Mouse (Mus musculus): ENCODE measurements around the gene Nup54. TPM values are rescaled to one million over a fixed set of nuclear protein-coding genes. Genes with fewer than 3 reads are reported as not detected.

Nup54 gene
- 64.2 and 67.0 TPM in 2 replicates for polyA plus RNA-seq (2014; fragmentation: Nextera tagmentation; extraction: Ambion mirVana)

- DNase-seq (ENCODE audit: low spot score) (peak; percentile 94), ATAC-seq (ENCODE audit: insufficient read depth, low FRiP score, low TSS enrichment) (peak; percentile 99)
- Histone ChIP-seq H3K4me1 (ENCODE audit: control insufficient read depth, insufficient read depth, low read length) (no peaks in the 10 kb centered on the region; the same call in 1 of the 2 replicates), H3K27me3 (ENCODE audit: control insufficient read depth, insufficient read depth, low read length) (no peaks in the 10 kb centered on the region), H3K27ac (ENCODE audit: low read depth, low read length) (peak within 1 kb of the TSS; percentile 61; the same call in 1 of the 2 replicates), H3K4me2 (ENCODE audit: low read depth) (peak within 1 kb of the TSS; percentile 67), H3K4me3 (ENCODE audit: low read depth, low read length) (peak within 1 kb of the TSS; percentile 74), H3K9me3 (ENCODE audit: control insufficient read depth, low read length) (no peaks in the 10 kb centered on the region), H3K36me3 (ENCODE audit: control insufficient read depth, insufficient read depth, low read length) (no peaks in the 10 kb centered on the region), H3K9ac (ENCODE audit: low read length) (peak within 1 kb of the TSS; percentile 83)
- WGBS = under 1% methylated on average over 34 of the region's 34 CpGs
Measured at GRCm38 (mm10) chr5:92435025-92435584, at the start of gene Nup54. Gene Nup54, minus strand, starts transcription at chr5:92435219.

- Histone ChIP-seq H3K27ac (ENCODE audit: low read depth, low read length) (no peak overlapping the region), H3K4me3 (ENCODE audit: low read depth, low read length) (no peak overlapping the region), H3K9ac (ENCODE audit: low read length) (no peak overlapping the region), H3K27me3 (ENCODE audit: control insufficient read depth, insufficient read depth, low read length) (no peaks in the 10 kb centered on the region), H3K9me3 (ENCODE audit: control insufficient read depth, low read length) (no peaks in the 10 kb centered on the region), H3K4me2 (ENCODE audit: low read depth) (no peak overlapping the region), H3K4me1 (ENCODE audit: control insufficient read depth, insufficient read depth, low read length) (no peaks in the 10 kb centered on the region), H3K36me3 (ENCODE audit: control insufficient read depth, insufficient read depth, low read length) (peaks cover 2% of the 10 kb centered on the region; the same call in 1 of the 2 replicates)
- WGBS = 93% methylated on average over 5 of the region's 5 CpGs
- no peak for DNase-seq (ENCODE audit: low spot score)
- no peak for ATAC-seq (ENCODE audit: insufficient read depth, low FRiP score, low TSS enrichment)
Measured at GRCm38 (mm10) chr5:92472863-92473262, 37.8 kb upstream of the Nup54 start.

GRCm38 (mm10) chr5:92471531-92471930 is 36.5 kb upstream of the Nup54 start:
- Histone ChIP-seq H3K4me1 (ENCODE audit: control insufficient read depth, insufficient read depth, low read length) (no peaks in the 10 kb centered on the region), H3K4me2 (ENCODE audit: low read depth) (no peak overlapping the region), H3K9me3 (ENCODE audit: control insufficient read depth, low read length) (no peaks in the 10 kb centered on the region), H3K27ac (ENCODE audit: low read depth, low read length) (no peak overlapping the region), H3K27me3 (ENCODE audit: control insufficient read depth, insufficient read depth, low read length) (no peaks in the 10 kb centered on the region), H3K4me3 (ENCODE audit: low read depth, low read length) (no peak overlapping the region), H3K9ac (ENCODE audit: low read length) (no peak overlapping the region), H3K36me3 (ENCODE audit: control insufficient read depth, insufficient read depth, low read length) (peaks cover 2% of the 10 kb centered on the region; the same call in 1 of the 2 replicates)
- DNase-seq (ENCODE audit: low spot score) = no peak
- ATAC-seq (ENCODE audit: insufficient read depth, low FRiP score, low TSS enrichment) = no peak
- 92% methylated on average over 4 of the region's 4 CpGs for WGBS

- no peak overlapping the region for H3K4me3 ChIP-seq (ENCODE audit: low read depth, low read length)
- no peak overlapping the region for H3K4me2 ChIP-seq (ENCODE audit: low read depth)
- H3K27ac ChIP-seq (ENCODE audit: low read depth, low read length) = no peak overlapping the region
- no peak for ATAC-seq (ENCODE audit: insufficient read depth, low FRiP score, low TSS enrichment)
- no peaks in the 10 kb centered on the region for H3K36me3 ChIP-seq (ENCODE audit: control insufficient read depth, insufficient read depth, low read length)
- no peaks in the 10 kb centered on the region for H3K9me3 ChIP-seq (ENCODE audit: control insufficient read depth, low read length)
- no peaks in the 10 kb centered on the region for H3K4me1 ChIP-seq (ENCODE audit: control insufficient read depth, insufficient read depth, low read length)
- DNase-seq (ENCODE audit: low spot score) = no peak
- WGBS = 92% methylated on average over 18 of the region's 18 CpGs
- no peaks in the 10 kb centered on the region for H3K27me3 ChIP-seq (ENCODE audit: control insufficient read depth, insufficient read depth, low read length)
- H3K9ac ChIP-seq (ENCODE audit: low read length) = no peak overlapping the region
Measured at GRCm38 (mm10) chr5:92469201-92470130, 34.4 kb upstream of the Nup54 start.

GRCm38 (mm10) chr5:92468234-92468633 is 33.2 kb upstream of the Nup54 start:
- Histone ChIP-seq H3K27me3 (ENCODE audit: control insufficient read depth, insufficient read depth, low read length) (no peaks in the 10 kb centered on the region), H3K9me3 (ENCODE audit: control insufficient read depth, low read length) (no peaks in the 10 kb centered on the region), H3K4me1 (ENCODE audit: control insufficient read depth, insufficient read depth, low read length) (no peaks in the 10 kb centered on the region), H3K4me3 (ENCODE audit: low read depth, low read length) (no peak overlapping the region), H3K27ac (ENCODE audit: low read depth, low read length) (no peak overlapping the region), H3K9ac (ENCODE audit: low read length) (no peak overlapping the region), H3K36me3 (ENCODE audit: control insufficient read depth, insufficient read depth, low read length) (no peaks in the 10 kb centered on the region), H3K4me2 (ENCODE audit: low read depth) (no peak overlapping the region)
- no peak for ATAC-seq (ENCODE audit: insufficient read depth, low FRiP score, low TSS enrichment)
- DNase-seq (ENCODE audit: low spot score) = no peak
- 96% methylated on average over 6 of the region's 6 CpGs for WGBS

- no peaks in the 10 kb centered on the region for H3K4me1 ChIP-seq (ENCODE audit: control insufficient read depth, insufficient read depth, low read length)
- H3K4me3 ChIP-seq (ENCODE audit: low read depth, low read length) = no peak overlapping the region
- WGBS = 83% methylated on average over 8 of the region's 8 CpGs
- no peaks in the 10 kb centered on the region for H3K27me3 ChIP-seq (ENCODE audit: control insufficient read depth, insufficient read depth, low read length)
- no peak for ATAC-seq (ENCODE audit: insufficient read depth, low FRiP score, low TSS enrichment)
- H3K4me2 ChIP-seq (ENCODE audit: low read depth) = no peak overlapping the region
- H3K9me3 ChIP-seq (ENCODE audit: control insufficient read depth, low read length) = no peaks in the 10 kb centered on the region
- no peak for DNase-seq (ENCODE audit: low spot score)
- H3K27ac ChIP-seq (ENCODE audit: low read depth, low read length) = no peak overlapping the region
- no peaks in the 10 kb centered on the region for H3K36me3 ChIP-seq (ENCODE audit: control insufficient read depth, insufficient read depth, low read length)
- H3K9ac ChIP-seq (ENCODE audit: low read length) = no peak overlapping the region
Measured at GRCm38 (mm10) chr5:92467102-92467766, 32.2 kb upstream of the Nup54 start.

GRCm38 (mm10) chr5:92465511-92465910 is 30.5 kb upstream of the Nup54 start:
- H3K4me3 ChIP-seq (ENCODE audit: low read depth, low read length) = no peak overlapping the region
- ATAC-seq (ENCODE audit: insufficient read depth, low FRiP score, low TSS enrichment) (no peak), DNase-seq (ENCODE audit: low spot score) (no peak)
- no peaks in the 10 kb centered on the region for H3K4me1 ChIP-seq (ENCODE audit: control insufficient read depth, insufficient read depth, low read length)
- H3K27ac ChIP-seq (ENCODE audit: low read depth, low read length) = no peak overlapping the region
- WGBS = 85% methylated on average over 5 of the region's 5 CpGs
- no peaks in the 10 kb centered on the region for H3K9me3 ChIP-seq (ENCODE audit: control insufficient read depth, low read length)
- H3K36me3 ChIP-seq (ENCODE audit: control insufficient read depth, insufficient read depth, low read length) = no peaks in the 10 kb centered on the region
- H3K27me3 ChIP-seq (ENCODE audit: control insufficient read depth, insufficient read depth, low read length) = no peaks in the 10 kb centered on the region
- no peak overlapping the region for H3K9ac ChIP-seq (ENCODE audit: low read length)
- H3K4me2 ChIP-seq (ENCODE audit: low read depth) = no peak overlapping the region

GRCm38 (mm10) chr5:92461321-92461720 is 26.3 kb upstream of the Nup54 start:
- no peaks in the 10 kb centered on the region for H3K36me3 ChIP-seq (ENCODE audit: control insufficient read depth, insufficient read depth, low read length)
- no peaks in the 10 kb centered on the region for H3K9me3 ChIP-seq (ENCODE audit: control insufficient read depth, low read length)
- ATAC-seq (ENCODE audit: insufficient read depth, low FRiP score, low TSS enrichment) (no peak), DNase-seq (ENCODE audit: low spot score) (peak; percentile 56)
- H3K9ac ChIP-seq (ENCODE audit: low read length) = no peak overlapping the region
- H3K4me1 ChIP-seq (ENCODE audit: control insufficient read depth, insufficient read depth, low read length) = no peaks in the 10 kb centered on the region
- no peak overlapping the region for H3K4me3 ChIP-seq (ENCODE audit: low read depth, low read length)
- H3K27me3 ChIP-seq (ENCODE audit: control insufficient read depth, insufficient read depth, low read length) = no peaks in the 10 kb centered on the region
- H3K27ac ChIP-seq (ENCODE audit: low read depth, low read length) = no peak overlapping the region
- no peak overlapping the region for H3K4me2 ChIP-seq (ENCODE audit: low read depth)
- WGBS = 17% methylated on average over 5 of the region's 5 CpGs

Data from neural tube, embryonic 11.5 days (tissue).